Mouse (Mus musculus) brain, embryonic 14.5 days (tissue): ENCODE data around the gene Ints5.

Experiments used
- CTCF ChIP-seq: fragments of 200-500 bp; IDR thresholded peaks from 2 replicates; pipeline ENCODE4 v1.5.1; 2012; ENCODE audit warnings: inconsistent platforms, mild to moderate bottlenecking, moderate library complexity, borderline replicate concordance; ENCODE audit not compliant: insufficient read depth, insufficient read length; ENCODE audit errors: extremely low read depth
- POLR2A ChIP-seq: fragments of 200-500 bp; IDR thresholded peaks from 2 replicates; pipeline ENCODE4 v1.6.1; 2012; ENCODE audit warnings: mild to moderate bottlenecking, inconsistent platforms, borderline replicate concordance; ENCODE audit not compliant: poor library complexity, insufficient read depth, insufficient read length, severe bottlenecking; ENCODE audit errors: extremely low read depth

GRCm38 (mm10) chr19:8881034-8881392, 11.8 kb upstream of the Ints5 start:
- TF ChIP-seq CTCF (no peak), POLR2A (no peak)
